Mouse (Mus musculus) cortical plate, adult 2 months (tissue): ENCODE measurements around the gene Zfp646. TPM values are rescaled to one million over a fixed set of nuclear protein-coding genes. Genes with fewer than 3 reads are reported as not detected.
"Not testable (repeated sequence)": the region's sequence is repeated elsewhere in the genome, so short reads cannot be mapped to it uniquely, and the experiment has no call there.

ENCODE experiments used
- H3K27ac ChIP-seq: fragments of 200-500 bp; 2 replicates; pipeline ENCODE4 v1.5.1; 2012; ENCODE audit warnings: low read length, control low read depth, inconsistent platforms; ENCODE audit not compliant: insufficient read depth
- H3K4me1 ChIP-seq: fragments of 200-500 bp; 2 replicates; pipeline ENCODE4 v1.6.1; 2011; ENCODE audit warnings: low read length; ENCODE audit not compliant: control insufficient read depth, insufficient read depth
- H3K4me3 ChIP-seq: fragments of 200-500 bp; 2 replicates; pipeline ENCODE4 v1.5.1; 2011; ENCODE audit warnings: mild to moderate bottlenecking, low read length, control low read depth; ENCODE audit not compliant: insufficient read depth
- CTCF ChIP-seq: fragments of 200-500 bp; IDR thresholded peaks from 2 replicates; pipeline ENCODE4 v1.5.1; 2011; ENCODE audit warnings: mild to moderate bottlenecking, control low read depth, low read length; ENCODE audit not compliant: insufficient read depth; ENCODE audit errors: extremely low read depth
- POLR2A ChIP-seq: fragments of 200-500 bp; IDR thresholded peaks from 2 replicates; pipeline ENCODE4 v1.6.1; 2011; ENCODE audit warnings: mild to moderate bottlenecking, low read length, control low read depth; ENCODE audit not compliant: insufficient read depth; ENCODE audit errors: extremely low read depth
- polyA plus RNA-seq: library from polyadenylated mRNA; depleted of rRNA; stranded (reverse); fragments of >200 nt; gene quantifications from 2 replicates; pipeline ENCODE4 v1.2.3, GENCODE M21; 2012

Gene Zfp646
- polyA plus RNA-seq, 1 experiment = 14.9 TPM

DNA sequence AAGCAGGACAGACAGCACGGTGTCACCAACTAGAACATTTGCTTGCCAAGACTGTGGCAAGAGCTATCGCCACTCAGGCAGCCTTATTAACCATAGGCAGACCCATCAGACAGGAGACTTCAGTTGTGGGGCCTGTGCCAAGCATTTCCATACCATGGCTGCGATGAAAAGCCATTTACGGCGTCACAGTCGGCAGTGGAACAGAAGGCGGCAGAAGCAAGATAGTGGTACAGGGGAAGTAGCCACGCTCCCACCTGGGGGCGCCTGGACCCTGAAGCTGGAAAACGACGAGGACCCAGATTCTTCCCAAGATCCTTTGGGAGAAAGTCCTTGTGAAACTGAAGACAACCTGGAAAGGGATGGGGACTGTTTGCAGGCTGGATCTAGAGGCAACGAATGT lies 4.4 kb downstream of the Zfp646 start:
- no peak for TF ChIP-seq CTCF
- TF ChIP-seq POLR2A = no peak
- H3K4me3 ChIP-seq = no peak overlapping the region
- H3K4me1 ChIP-seq = peaks cover 4% of the 10 kb centered on the region; the same call in 1 of the 2 replicates
- H3K27ac ChIP-seq = no peak overlapping the region

DNA sequence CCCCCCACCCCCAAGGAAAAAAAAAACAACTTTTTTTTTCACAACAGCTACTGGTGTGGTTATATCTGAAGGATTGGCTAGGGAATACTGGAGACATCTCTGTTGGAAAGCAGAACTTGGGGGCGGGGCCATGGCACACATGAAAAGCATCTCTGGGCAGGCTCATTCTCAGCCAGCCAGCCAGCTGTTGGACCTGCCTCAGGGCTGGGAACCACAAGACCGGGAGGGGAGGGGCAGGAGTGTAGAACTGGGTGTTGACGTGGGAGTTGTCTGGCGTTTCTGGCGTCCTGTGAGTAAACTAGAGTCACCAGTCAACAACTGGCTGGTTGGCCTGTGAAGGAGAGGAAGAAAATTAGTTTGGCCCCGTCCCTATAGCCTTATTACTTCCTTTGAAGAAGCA lies 9.9 kb downstream of the Zfp646 start:
- 0 out of 2 replicates have a peak, but pooled peaks cover 2% of the 10 kb centered on the region for H3K4me1 ChIP-seq
- no peak overlapping the region for H3K27ac ChIP-seq
- TF ChIP-seq CTCF (no peak), POLR2A (no peak)
- H3K4me3 ChIP-seq = no peak overlapping the region

DNA sequence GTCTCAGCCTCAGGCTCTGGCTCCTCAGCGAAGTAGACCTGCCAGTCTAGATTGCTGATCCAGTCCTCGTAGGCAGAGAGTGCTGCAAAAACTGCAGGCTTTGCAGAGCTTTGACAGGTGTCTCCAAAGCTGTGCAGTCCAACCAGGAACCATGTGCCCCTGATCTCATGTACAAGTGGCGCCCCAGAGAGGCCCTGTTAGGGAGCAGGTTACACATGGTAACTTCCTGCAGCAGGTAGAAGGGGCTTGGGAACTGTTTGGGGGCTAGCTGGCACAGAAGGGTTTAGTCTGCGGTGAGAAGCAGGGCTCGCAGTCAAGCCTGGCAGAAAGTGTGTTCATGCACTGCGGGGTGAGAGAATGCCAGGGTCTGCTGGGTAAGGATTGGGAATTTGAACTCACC lies 10.5 kb downstream of the Zfp646 start:
- no peak overlapping the region for H3K4me3 ChIP-seq
- TF ChIP-seq CTCF (no peak), POLR2A (no peak)
- H3K4me1 ChIP-seq = 0 out of 2 replicates have a peak, but pooled peaks cover 2% of the 10 kb centered on the region
- H3K27ac ChIP-seq = no peak overlapping the region

DNA sequence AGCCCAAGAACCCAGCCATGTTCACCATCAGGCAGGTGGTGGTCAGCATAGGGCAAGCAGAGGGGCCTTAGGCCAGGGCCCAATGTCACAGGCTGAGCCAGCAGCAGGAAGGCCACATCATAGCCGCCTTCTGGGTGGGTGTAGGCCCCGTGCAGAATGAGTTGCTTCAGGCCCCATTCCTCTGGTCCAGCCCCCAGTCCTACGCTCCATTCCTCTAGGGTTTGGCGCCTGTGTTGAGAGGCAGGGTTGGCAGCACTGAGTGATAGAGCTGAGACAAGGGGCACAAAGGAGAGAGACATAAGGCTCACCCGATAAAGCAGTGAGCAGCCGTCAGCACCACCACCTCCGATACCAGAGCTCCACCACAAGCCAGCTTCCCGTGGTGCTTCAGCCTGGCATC lies 11.2 kb downstream of the Zfp646 start:
- Histone ChIP-seq H3K4me1 (0 out of 2 replicates have a peak, but pooled peaks cover 2% of the 10 kb centered on the region), H3K4me3 (no peak overlapping the region), H3K27ac (no peak overlapping the region)
- TF ChIP-seq POLR2A = no peak

DNA sequence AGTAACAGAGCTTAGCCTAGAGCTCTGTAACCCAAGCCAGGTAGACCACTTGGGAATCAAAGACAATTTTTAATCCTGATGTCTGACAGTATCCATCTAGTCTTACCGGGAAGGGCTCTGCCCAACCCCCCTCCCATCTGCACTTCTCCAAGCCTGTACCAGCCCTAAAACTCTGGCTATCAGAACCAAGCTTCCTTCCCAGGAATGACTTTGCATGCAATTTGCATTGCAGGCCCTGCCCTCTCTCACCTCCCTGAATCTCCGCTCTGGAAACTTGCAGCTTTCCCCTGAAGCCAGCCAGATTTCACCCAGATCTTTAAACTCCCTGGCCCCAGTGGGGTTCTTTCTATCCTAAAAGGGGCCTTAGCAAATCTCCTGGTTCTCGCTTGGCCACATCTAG lies 11.8 kb downstream of the Zfp646 start:
- TF ChIP-seq POLR2A = no peak
- no peak for TF ChIP-seq CTCF
- Histone ChIP-seq H3K4me3 (no peak overlapping the region), H3K4me1 (0 out of 2 replicates have a peak, but pooled peaks cover 2% of the 10 kb centered on the region), H3K27ac (no peak overlapping the region)

DNA sequence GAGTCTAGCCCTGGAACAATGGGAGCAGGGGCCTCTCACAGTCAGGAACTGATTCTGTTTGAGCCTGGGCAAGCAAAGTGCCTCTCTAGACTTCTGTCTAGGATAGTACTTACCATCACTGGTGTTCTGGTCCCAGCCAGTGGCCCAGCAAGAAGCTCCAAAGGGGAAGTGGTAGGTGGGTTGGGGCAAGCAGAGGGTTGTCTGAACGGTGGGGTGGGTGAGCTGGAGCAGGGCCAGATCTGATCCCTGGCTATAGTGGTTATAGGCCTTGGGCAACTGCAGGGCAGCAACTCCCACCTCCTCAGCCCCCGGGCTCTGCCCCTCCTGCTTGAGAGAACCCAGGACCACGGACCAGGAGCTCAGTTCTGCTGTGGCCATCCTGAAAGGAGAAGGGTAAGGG lies 12.8 kb downstream of the Zfp646 start:
- TF ChIP-seq POLR2A (no peak), CTCF (no peak)
- H3K4me1 ChIP-seq = 0 out of 2 replicates have a peak, but pooled peaks cover 2% of the 10 kb centered on the region
- no peak overlapping the region for H3K4me3 ChIP-seq
- no peak overlapping the region for H3K27ac ChIP-seq

DNA sequence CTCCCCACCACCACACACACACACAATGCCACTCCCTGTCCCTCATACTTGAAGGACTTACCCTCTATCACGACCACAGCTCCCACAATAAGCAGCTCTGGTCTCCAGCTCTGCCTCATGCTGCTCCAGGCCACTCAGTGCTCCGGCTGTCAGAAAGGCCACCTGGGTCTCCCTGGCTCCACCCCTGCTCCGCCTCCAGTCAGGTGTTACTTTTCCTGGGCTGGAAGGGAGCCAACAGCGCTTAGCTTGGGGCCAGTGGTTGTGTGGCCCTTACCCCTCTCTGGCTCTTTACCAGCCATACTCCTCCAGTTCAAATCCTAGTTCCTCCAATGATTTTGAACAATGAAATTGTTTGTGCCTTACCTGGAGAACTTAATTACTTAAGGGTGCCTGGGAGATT lies 14.8 kb downstream of the Zfp646 start, which contains the start of gene Prss53:
Gene Prss53 (minus strand): TSS at position 173 of the 400 bp plus-strand sequence.
- H3K27ac ChIP-seq = no peak within 1 kb of the TSS
- no peaks in the 10 kb centered on the region for H3K4me1 ChIP-seq
- H3K4me3 ChIP-seq = no peak within 1 kb of the TSS
- no peak for TF ChIP-seq CTCF

DNA sequence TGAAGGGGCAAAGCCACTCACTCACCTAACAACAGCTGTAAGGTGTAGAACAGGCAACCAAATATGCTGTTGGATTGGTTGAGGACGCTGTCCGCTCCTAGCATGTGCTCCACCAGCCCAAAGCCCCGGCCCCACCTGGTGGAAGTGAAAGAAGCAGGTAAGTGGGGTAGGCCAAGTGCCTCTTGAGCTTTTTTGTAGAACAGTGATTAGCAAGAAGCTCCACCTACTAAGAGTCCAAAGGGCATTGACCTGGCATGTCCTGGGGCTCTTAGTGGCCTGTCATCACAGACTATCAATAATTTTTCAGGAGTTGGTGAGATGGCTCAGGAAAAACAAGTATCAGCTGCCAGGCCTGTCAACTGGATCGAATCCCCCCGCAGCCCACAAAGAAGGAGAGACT lies 18.5 kb downstream of the Zfp646 start:
- peak overlapping the region; percentile 55 for H3K4me3 ChIP-seq
- H3K4me1 ChIP-seq = no peaks in the 10 kb centered on the region
- no peak overlapping the region for H3K27ac ChIP-seq
- TF ChIP-seq CTCF = no peak
- TF ChIP-seq POLR2A = no peak

DNA sequence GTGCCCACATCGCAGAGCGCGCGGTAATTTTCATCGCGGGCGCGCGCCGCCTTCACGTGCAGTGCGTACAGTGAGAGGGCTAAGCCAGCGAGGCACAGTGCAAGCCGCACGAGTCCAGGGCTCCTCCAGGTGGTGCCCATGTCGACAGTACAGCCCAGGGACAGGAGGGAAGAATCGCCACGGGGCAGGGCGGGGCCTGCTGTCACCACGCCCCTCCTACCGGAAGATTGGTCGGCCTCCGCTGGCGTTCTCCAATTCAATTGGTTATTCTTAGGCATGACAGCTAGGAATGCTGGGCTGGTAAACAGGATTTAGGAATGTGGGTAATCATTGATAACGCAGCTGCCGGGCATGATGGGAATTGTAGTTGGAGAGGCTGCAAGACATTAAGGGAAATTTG lies 19.4 kb downstream of the Zfp646 start, which contains the start of the genes Gm21974 and Vkorc1:
Gene Gm21974 (minus strand): TSS at position 13 of the 400 bp plus-strand sequence.
Gene Vkorc1 (minus strand): TSS at position 176 of the 400 bp plus-strand sequence.
- Histone ChIP-seq H3K4me1 (no peaks in the 10 kb centered on the region), H3K27ac (no peak within 1 kb of the TSS), H3K4me3 (peak within 1 kb of the TSS; percentile 55)
- TF ChIP-seq CTCF (peak; percentile 7; the same call in 1 of the 2 replicates), POLR2A (peak; percentile 83; the same call in 1 of the 2 replicates)

DNA sequence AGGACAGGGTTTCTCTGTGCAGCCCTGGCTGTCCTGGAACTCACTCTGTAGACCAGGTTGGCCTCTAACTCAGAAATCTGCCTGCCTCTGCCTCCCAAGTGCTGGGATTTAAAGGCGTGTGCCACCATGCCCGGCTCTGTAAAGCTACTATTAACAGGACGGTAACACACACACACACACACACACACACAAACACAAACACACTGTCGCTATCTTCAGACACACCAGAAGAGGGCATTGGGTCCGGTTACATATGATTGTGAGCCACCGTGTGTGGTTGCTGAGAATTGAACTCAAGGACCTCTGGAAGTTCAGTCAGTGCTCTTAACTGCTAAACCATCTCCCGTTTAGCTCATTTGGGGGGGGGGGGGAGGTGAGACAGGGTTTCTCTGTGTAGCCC lies 19.9 kb downstream of the Zfp646 start:
- not testable (repeated sequence) for H3K4me1 ChIP-seq, H3K27ac ChIP-seq
- peak overlapping the region; percentile 55; the same call in 1 of the 2 replicates for H3K4me3 ChIP-seq
